Mouse (Mus musculus) left cerebral cortex, adult 9 months (tissue): ENCODE data around the gene Scrt2.

ENCODE experiments used
- DNase-seq, 2 experiments: peaks; one replicate each; pipeline ENCODE4 v3.0.0; 2022; ENCODE audit warnings: low spot score in 2 of 2

Scrt2 gene

DNA sequence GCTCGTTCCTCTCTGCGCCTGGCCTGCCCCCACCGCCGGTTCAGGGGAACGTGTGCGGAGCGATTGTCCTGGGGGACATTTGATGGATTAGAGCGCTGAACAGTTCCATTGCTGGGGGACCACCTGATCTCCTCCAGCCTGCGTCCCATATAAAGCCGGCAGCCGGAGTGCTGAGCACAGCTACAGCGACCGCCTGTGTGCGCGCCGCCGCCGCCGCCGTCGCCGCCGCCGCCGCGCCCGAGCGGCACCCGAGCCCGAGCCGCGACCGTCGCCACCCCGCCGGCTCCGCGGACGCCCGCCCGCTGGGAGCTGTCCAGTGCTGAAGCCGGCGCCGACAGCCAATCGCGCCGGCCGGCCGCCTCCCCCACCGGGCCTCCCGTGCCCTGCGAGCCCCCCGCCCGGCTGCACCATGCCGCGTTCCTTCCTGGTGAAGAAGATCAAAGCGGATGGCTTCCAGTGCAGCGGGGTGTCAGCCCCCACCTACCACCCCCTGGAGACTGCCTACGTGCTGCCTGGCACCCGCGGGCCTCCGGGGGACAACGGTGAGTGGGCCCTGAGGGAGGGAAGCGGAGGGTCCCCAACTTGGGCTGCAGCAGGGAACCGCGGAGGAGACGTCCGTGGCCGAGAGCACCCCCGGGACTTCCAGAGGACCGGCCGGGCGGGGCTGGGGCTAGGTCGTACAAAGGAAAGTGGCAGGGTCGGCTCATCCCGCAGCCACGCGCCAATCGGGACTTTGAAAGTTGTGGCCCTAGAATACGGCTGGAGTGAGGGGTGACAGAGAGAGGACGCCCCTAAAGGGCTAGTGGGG lies 516 bp downstream of the Scrt2 start:
- DNase-seq: peak in 1 of 2 experiments; percentile 35

DNA sequence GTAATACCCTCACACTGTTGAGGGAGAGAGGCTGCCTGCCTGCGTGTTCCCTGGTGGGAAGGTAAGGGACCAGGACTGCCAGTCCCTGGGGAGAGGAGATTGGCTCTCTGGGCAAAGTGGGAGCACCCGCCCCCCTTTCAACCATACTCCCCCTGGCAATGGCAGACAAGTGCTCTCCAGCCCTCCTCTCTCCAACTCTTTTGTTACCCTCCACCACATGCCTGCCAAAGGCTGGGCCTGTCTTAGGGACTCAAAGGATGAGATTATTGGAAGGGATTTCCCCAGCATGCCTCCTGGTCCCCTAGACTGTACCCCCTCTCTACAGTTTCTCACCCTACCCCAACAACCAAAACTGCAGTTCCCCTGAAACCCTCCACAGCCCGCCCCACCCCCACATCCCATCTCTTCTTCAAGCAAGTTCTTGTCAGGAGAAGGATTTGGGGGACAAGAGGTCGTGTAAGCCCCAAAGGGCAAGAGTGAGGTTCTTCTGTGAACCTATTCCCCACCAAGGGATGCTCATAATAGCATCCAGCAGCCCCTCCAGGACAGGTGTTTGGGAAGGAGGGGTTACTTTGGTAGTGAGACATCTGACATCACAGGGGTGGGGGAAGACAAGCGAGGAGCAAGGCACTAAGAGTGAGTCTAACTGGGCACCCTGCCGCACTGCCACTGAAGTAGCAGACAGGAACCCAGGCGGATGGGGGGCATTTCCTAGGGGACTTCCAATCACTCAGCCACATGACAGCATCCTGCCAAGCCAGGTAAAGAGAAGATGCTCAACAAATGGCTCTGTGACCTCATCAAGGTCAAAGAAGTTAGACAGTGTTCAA lies 1.3 kb downstream of the Scrt2 start:
- DNase-seq: peak in 1 of 2 experiments; percentile 21

DNA sequence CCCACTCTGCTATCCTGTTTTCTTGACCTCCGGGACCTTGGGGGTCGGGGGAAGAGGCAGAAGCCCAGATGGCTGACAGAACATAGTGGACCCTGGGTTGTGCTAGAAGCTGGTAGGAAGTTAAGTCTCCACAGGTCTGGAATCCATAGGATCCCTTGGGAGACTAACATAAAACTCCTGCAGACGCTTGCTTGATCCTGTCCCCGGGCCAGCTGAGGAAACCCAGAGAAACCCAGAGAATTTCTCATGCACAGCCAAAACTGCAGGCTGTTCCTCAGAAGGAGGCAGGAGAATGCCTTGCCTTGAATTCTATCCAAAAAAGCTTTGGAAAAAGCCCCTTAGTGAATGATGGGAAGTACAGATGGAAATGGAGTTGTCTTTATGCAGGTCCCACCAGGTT lies 2.1 kb downstream of the Scrt2 start:
- DNase-seq: peak in 1 of 2 experiments; percentile 13

DNA sequence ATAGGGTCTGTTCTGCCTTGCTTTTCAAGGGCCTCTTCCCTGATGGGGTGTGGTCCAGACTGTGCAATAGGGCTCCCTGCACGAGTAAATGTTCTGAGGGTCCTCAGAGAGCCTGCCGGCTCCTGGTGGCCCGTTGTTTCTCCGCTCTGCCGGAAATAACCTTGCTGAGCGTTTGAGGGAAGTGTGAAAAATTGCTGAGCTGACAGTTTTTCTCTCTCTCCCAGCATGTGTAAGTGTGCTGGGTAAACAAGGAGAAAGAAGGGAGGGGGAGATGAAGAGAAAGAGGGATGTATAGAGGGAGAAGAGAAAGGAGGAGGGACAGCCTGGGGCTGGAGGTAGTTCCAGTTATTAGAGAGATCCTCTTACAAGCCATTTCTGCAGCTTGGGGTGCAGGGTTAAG lies 3.0 kb downstream of the Scrt2 start:
- no peak for DNase-seq

DNA sequence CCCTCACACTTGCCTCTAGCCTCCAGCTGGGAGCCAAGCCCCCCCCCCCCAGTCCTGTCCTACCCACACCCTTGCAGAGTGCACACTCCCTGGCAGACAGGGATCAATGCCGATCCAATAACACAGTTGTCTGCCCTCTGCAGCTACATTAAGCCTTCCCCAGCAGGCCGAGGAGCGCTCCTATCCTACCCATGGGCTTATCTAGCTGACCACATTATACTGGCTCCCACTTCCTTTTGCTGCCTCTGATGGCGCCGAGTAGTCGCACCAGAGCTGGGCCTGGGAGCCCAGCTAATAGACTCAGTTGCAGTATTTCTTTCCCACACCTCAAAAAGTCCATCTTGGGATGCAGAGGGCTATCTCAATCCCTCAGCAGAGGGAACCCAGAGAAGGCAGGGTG lies 4.1 kb downstream of the Scrt2 start:
- no peak for DNase-seq

DNA sequence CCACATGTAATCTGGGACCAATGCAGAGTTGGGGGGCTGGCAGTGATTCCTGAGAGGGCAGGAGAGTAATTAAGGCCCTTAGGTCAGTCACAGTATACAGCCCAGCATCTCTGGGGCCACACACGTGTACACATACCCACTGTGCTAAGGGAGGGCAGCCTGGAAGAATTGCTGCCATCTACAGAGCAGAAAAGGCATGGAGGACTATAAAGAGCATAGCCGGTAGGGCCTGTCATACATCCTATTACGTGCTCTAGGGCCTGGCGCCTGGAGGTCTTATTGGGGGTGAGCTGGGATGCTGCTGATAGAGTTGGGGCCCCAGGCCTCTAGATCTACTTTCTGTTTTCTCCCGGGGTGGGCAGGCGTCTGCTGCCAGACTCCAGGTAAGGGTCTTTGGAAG lies 5.1 kb downstream of the Scrt2 start:
- DNase-seq: peak in 1 of 2 experiments; percentile 12

DNA sequence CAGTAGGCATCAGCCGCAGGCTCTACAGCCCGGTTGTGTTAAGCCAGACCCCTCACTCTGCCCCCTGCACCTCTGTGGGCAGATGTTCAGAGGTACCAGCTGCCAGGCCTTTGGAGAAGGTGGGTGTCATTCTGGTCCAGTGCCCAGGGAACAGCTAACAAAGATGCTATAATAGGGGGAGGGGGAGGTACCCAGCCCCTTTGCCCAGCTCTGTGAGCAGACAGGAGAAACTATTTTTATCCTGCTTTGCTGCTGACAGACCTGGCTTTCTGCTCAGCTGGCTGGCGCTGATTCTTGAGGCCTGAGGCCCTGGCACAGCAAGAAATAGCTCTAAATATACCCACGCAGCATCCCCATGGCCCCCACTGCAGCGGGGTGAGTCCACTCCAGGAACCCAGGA lies 5.8 kb downstream of the Scrt2 start:
- peak in 1 of 2 experiments; percentile 58 for DNase-seq

DNA sequence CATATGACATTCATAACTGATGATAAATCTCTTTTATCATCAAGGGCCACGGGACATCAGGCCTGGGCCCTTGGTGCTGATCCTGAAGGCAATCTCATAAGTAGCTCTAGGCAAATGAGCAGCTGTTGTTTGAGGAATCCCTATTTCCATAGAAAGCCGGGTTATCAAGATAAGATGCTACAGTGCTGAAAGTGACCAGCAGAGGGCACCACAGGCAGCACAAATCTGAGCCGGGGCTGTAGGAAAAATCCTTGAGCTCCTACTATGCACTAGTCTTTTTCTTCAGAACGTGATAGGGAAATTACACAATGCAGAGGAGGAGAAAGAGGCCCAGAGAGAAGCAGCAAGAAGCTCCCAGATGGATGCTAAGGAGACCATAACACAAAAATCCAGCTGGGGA lies 7.7 kb downstream of the Scrt2 start:
- DNase-seq: peak in 1 of 2 experiments; percentile 84

DNA sequence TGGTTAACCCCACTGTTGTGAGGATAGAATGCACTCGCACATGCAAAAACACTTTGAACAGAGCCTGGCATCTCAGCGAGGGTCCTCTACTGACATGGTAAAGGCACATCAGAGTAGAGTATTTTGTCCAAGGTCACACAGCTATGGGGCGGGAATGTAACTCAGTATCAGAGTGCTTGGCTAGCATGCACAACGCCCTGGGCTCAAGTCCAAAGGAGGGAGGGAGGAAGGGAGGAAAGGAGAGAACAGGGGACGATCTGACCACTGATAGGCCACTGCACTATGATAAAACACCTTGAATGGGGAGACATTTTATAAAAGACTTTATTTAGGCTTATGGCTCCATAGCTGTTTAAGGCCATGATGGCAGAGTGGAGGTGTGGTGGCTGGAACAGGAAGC lies 8.3 kb downstream of the Scrt2 start:
- DNase-seq: no peak

DNA sequence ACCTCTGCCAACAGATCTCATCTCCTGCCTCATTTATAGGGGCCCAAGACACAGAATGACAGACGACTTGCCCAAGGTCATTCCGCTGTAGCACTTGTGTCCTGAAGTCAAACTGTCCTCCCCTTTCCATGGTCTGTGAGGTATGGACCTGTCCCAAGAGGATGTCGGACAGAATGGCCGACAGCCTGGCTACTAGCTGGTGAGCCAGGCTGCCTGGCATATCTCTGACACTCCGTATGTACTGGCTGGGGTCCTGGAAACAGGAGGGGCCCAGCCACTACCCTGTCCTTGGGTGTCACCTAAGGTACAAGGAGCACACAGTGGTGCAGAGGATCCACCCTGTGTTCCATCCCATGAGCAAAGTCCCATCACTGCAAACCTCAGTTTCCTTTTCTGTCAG lies 9.2 kb downstream of the Scrt2 start:
- no peak for DNase-seq

DNA sequence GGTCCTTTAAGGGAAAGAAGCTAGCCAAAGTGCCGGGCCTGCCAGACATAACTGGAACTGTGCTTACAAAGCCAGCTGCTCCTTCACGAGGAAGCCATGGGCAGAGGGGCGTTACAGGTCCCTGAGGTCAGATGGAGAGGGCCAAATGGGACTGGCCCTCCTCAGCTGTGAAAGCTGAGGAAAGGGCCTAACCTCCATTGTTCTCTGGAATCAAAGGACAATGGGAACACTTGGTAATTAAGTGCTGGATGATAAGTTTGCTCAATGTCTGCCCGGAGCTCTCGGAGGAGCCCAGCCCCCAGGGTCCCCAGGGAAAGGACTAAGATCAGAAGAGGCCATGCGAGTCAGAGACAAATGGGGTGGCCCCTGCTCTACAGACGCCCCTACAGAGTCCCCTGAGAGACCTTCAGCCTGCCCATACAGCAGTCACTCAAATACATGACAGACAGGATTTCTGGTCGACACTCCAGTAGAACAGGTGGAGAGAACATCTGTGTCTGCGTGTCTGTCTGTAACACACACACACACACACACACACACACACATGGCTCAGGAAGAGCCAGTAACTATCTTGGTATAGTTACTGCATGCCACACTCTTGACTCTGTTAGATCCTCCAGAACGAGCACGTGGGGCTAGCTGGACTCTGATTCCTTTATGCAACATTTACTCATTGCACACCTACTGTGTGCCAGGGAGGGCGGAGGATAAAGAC lies 10.2 kb downstream of the Scrt2 start:
- no peak for DNase-seq

DNA sequence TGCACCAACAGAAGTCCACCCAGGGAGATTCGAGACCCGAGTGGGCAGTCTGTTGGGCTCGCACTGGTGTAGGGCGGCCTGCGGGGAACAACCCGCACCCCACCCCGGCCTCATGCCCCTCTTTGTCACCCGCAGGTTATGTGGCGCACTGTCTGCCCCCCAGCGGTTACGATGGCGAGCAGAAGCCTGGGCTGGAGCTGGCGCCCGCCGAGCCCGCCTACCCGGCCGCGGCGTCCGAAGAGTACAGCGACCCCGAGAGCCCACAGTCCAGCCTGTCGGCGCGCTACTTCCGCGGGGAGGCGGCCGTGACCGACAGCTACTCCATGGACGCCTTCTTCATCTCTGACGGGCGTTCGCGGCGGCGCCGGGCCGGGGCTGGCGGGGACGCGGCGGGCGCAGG lies 11.6 kb downstream of the Scrt2 start:
- DNase-seq: no peak

DNA sequence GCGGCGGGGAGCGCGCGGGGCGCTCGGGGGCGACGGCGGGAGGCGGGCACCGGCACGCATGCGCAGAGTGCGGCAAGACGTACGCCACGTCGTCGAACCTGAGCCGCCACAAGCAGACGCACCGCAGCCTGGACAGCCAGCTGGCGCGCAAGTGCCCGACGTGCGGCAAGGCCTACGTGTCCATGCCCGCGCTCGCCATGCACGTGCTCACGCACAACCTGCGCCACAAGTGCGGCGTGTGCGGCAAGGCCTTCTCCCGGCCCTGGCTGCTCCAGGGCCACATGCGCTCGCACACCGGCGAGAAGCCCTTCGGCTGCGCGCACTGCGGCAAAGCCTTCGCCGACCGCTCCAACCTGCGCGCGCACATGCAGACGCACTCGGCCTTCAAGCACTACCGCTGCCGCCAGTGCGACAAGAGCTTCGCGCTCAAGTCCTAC lies 12.0 kb downstream of the Scrt2 start:
- no peak for DNase-seq

DNA sequence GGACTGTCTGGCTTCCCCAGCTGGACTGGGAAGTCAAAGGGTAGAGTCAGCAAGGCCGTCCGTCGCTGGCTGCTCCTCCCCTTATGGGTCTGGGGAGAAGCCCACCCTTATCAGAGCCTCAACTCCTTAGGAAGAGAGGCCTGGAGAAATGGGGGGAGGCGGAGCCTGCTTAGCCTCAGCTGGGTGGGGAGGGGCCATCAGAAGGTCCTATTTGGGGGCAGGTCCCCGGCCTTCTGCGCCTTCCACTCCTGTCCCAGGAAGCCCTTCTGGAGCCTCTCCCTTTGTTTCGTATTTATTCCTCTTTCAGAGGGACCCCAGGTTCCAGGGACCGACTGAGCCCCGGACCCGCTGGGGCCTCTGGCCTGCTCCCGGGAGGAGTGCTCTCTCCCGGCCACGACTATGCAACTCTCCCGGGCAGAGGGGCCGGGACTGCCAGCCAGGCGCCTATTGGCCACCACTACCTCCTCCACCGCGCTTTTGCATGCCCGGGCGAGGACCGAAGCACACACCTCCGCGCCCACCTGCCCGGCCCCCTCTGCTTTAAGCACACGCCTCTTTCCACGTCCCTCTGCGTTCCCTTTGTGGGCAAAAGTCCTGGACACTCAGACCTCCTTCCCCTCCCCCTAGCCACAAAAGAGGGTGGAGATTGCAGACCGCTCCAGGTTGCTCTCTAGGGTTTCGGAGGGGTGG lies 13.7 kb downstream of the Scrt2 start:
- no peak for DNase-seq

DNA sequence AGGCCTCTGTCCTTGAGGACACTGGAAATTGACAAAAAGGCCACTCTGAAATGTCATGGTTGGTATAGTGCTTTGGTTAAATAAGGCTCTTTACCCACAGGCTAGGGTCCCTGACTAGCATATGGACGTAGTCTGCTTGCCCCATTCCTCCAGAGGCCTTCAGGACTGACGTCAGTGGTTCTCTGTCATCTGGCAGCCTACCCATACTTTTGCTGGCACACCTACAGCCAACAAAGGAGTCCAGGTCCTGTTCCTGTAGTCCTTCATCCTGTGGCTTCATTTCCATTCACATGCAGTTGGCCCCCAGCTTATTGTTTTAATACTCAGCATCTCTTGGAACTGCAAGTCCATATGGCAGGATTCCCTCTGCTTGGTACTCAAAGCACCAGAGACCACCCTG lies 15.6 kb downstream of the Scrt2 start:
- no peak for DNase-seq

DNA sequence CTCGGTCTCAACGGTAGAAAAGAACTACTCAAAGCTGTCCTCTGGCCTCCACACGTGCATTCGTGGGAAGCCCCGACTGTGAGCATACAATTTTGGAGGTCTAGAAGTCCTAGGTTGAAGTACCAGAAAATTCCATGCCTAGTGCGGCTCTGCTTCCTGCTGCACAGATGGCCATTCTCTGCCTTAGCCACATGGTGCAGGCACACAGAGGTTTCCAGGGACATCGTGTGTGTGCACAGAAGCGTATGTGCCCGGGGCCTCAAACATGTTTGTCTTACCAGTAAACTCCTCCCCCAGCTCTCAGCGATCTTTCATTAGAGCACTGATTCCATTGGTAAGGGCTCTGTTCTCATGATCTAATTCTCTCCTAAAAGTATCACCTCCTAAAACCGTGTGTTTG lies 16.6 kb downstream of the Scrt2 start:
- no peak for DNase-seq

DNA sequence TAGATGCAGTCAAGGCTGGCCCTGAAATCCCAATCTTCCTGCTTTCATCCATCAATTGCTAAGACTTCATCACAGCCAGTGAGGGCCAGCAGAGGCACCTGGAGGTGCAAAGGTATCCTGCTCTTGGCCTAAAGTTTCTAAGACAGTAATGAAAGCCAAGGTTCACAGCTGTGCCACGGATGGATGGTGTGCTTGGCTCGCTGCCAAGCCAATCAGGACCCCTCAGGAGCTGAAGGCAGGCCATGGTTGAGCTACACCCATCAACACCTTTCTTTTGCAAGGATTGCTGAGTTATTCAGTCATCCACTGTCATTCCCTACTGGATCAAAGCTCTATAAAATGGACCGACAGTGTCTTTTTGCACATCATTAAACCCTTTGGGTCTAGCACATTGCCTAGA lies 18.2 kb downstream of the Scrt2 start:
- DNase-seq: no peak

DNA sequence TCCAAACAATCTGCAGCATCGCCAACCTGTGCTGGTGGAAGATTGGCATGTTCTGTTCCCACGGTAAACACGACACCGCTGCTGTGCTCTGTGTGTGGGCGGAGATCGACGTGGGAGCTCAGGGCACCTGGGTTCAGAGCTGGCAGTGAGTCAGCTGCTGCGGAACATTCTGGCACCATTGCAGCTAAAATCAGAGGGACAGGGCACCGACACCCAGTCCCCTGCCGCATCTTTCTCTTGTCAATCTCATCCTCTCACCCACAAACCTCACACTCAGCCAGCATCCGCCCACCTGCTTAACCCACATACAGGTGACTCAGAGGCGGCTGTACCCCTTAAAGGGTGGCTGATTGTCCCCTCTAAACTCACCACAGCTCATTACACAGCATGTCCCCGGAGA lies 20.4 kb downstream of the Scrt2 start:
- peak; percentile 75 to 79 for DNase-seq

DNA sequence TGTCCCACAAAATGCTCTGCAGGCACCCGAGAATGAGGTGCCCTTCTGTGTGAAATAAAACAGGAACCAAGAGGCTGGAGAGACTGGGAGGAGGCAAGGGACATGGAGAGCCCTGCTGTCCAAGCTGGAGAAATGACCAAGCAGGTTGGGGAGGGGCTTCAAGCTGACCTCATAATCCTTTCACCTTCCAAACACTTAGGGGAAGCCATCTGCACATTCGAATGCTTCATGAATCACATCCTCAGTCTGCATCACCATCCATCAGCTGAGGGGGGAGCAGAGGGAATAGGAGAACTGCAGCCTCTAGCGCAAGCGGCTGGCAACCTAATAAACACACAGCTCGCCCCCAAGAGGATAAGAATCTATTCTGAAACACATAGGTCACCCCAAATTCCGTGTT lies 21.0 kb downstream of the Scrt2 start:
- DNase-seq: no peak

DNA sequence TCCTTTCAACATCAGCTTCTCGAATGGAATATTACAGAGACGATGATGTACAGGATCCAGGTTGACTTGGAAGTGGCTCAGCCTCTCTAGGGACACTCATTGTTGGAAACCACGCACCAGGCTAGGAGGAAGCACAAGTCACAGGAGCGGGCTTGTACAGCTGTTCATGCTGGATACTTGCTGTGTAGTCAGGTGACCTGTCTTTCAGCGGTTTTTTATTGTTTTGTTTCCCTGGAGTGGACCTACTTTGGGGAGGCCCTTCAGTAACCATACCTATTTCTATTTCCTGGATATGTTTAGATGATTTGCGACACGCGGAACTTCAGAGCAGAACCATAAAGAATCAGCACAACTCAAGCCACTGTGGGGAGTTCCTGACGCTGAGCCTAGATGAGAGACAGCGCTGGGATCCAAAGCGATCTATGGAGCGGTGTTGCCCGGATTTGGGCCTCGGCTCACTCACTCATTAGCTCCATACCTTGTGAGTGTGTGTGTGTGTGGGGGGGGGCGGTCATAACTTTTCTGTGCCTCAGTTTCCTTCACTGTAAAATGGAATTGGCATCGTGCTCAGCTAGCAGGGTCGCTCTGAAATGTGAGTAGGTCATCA lies 23.5 kb downstream of the Scrt2 start:
- DNase-seq: no peak
